ENCODE assay signal across 8 mouse cellular contexts in the genomic region with DNA sequence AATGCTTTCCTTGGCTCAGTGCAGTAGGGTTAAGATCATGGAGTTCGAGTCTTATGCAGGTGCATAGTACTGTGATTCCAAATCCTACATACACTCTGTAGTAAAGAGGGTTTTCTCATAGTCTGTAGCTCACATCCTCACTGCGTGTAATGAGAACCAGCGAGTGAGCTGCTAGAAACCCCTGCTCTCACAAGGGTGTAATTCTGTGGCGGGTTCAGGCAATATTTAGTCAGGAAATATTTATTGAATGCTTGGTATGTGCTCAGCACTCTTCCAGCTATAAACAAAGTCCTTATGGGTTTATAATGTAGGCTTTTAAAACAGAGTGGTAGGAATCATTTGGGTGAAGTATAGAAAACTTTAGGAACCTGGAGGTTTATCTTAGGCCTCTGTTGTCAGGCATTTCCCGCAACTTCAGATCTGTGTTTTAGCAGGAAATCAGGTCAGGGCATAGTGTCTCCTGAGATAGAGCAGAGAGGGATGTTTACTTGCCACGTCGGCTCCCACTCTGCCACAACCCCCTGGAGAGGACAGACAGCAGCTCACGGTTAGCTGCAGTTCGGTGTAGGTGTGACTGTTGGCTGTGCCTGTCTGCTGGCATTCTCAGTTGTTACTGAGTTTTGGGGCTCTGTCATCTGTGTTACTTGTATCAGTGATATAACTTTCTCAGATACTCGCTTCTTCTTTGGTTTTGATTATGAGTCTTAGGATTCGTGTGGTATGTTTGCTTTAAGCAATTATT. TPM values are rescaled to one million over a fixed set of nuclear protein-coding genes. Genes with fewer than 3 reads are reported as not detected.
DNase-seq lines count a peak whose midpoint lies in the region; ATAC-seq and TF ChIP-seq lines count a peak whose summit lies in the region.
"Had no signal": no experiment of that assay in that cellular context is flagged by ENCODE, and none has a peak within 500 bp of the region (broad histone marks: within the 10 kb centered on the region; RNA-seq: fewer than 3 reads in every experiment).

No protein-coding gene starts in this region.

- H3K27me3 ChIP-seq in kidney, adult 2 months (replicated peaks; ENCODE audit: control insufficient read depth, insufficient read depth, low read length), result no peaks in the 10 kb centered on the region
- no peaks in the 10 kb centered on the region for H3K27me3 ChIP-seq in spleen, adult 2 months (ENCODE audit: control insufficient read depth, insufficient read depth, low read length)
- no peaks in the 10 kb centered on the region for H3K27me3 ChIP-seq in limb, embryonic 13.5 days
- H3K27me3 ChIP-seq: hindbrain, embryonic 15.5 days had no signal

- ATAC-seq in limb, embryonic 13.5 days (ENCODE audit: low FRiP score, low read depth), result peak; percentile 64; the same call in 1 of the 2 replicates

- no peak for TF ChIP-seq POLR2A in kidney, adult 2 months (IDR thresholded peaks at IDR 0.05; ENCODE audit: low read depth, low read length)
- no peak for TF ChIP-seq POLR2A in spleen, adult 2 months (IDR thresholded peaks at IDR 0.05; ENCODE audit: low read depth, low read length)

- H3K4me2 ChIP-seq in limb, embryonic 13.5 days (replicated peaks), result peak overlapping the region; percentile 41
- H3K4me2 ChIP-seq: hindbrain, embryonic 15.5 days had no signal

- no peak for DNase-seq in kidney, adult 2 months
- DNase-seq in kidney, adult 18-20 months, result no peak
- DNase-seq in spleen, adult 2 months (ENCODE audit: low read depth in 1 of 2, low spot score in 2 of 2), result no peak
- no peak for DNase-seq in spleen, postnatal 14 days (ENCODE audit: low spot score in 2 of 2)
- peak; percentile 35 for DNase-seq in yolk sac, embryonic 10.5 days (ENCODE audit: low spot score)
- DNase-seq in adrenal gland, postnatal 25 days, result no peak

- 0 out of 2 replicates have a peak overlapping the region, but pooled peaks have one; percentile 42 for H3K27ac ChIP-seq in kidney, adult 2 months (ENCODE audit: insufficient read depth, low read depth, low read length)
- peak overlapping the region; percentile 59; the same call in 1 of the 2 replicates for H3K27ac ChIP-seq in spleen, adult 2 months (ENCODE audit: insufficient read depth, low read length)
- H3K27ac ChIP-seq in limb, embryonic 13.5 days, result peak overlapping the region; percentile 35; the same call in 1 of the 2 replicates
- H3K27ac ChIP-seq: hindbrain, embryonic 15.5 days had no signal

- H3K36me3 ChIP-seq in kidney, adult 2 months (ENCODE audit: control insufficient read depth, insufficient read depth, low read length), result no peaks in the 10 kb centered on the region
- H3K36me3 ChIP-seq in spleen, adult 2 months (ENCODE audit: control insufficient read depth, insufficient read depth, low read length), result no peaks in the 10 kb centered on the region
- no peaks in the 10 kb centered on the region for H3K36me3 ChIP-seq in limb, embryonic 13.5 days
- H3K36me3 ChIP-seq: hindbrain, embryonic 15.5 days had no signal

- no peaks in the 10 kb centered on the region for H3K9me3 ChIP-seq in limb, embryonic 13.5 days
- H3K9me3 ChIP-seq: hindbrain, embryonic 15.5 days had no signal

- 36% methylated on average over 11 of the region's 11 CpGs for WGBS in kidney, adult 2 months
- 46% methylated on average over 11 of the region's 11 CpGs for WGBS in spleen, adult 2 months
- 20% methylated on average over 11 of the region's 11 CpGs for WGBS in limb, embryonic 13.5 days

- H3K4me1 ChIP-seq in kidney, adult 2 months (ENCODE audit: control insufficient read depth, insufficient read depth, low read length), result peaks cover 7% of the 10 kb centered on the region
- peaks cover 16% of the 10 kb centered on the region for H3K4me1 ChIP-seq in spleen, adult 2 months (ENCODE audit: control insufficient read depth, insufficient read depth, insufficient read length)
- peaks cover 47% of the 10 kb centered on the region for H3K4me1 ChIP-seq in limb, embryonic 13.5 days

- H3K9ac ChIP-seq in limb, embryonic 13.5 days, result no peak overlapping the region
- H3K9ac ChIP-seq: hindbrain, embryonic 15.5 days had no signal

- no peak for TF ChIP-seq CTCF in kidney, adult 2 months (conservative IDR thresholded peaks at IDR 0.05; ENCODE audit: insufficient read depth, insufficient read length, low read depth, low read length)
- no peak for TF ChIP-seq CTCF in spleen, adult 2 months (IDR thresholded peaks at IDR 0.05; ENCODE audit: extremely low read depth, insufficient read depth, insufficient read length, insufficient replicate concordance)

- no peak overlapping the region for H3K4me3 ChIP-seq in kidney, adult 2 months (ENCODE audit: insufficient read depth, low read depth, low read length)
- no peak overlapping the region for H3K4me3 ChIP-seq in spleen, adult 2 months (ENCODE audit: extremely low read depth, insufficient read depth, insufficient read length)
- no peak overlapping the region for H3K4me3 ChIP-seq in limb, embryonic 13.5 days
- H3K4me3 ChIP-seq: hindbrain, embryonic 15.5 days had no signal

RNA-seq across cellular contexts. Expression of a gene that starts 15.1 kb away (rescaled TPM):
- 6.1 and 7.1 TPM in 2 replicates for polyA plus RNA-seq in kidney, adult 2 months (2012; rRNA removed)
- polyA plus RNA-seq in spleen, adult 2 months (2012; rRNA removed), result 13.7 and 15.0 TPM in 2 replicates
- polyA plus RNA-seq in limb, embryonic 13.5 days (2015; fragmentation: Nextera tagmentation; extraction: Ambion mirVana), result 42.1 and 46.8 TPM in 2 replicates
- 25.9 and 28.0 TPM in 2 replicates for total RNA-seq in adrenal gland, postnatal 25 days (2021)
